Mouse (Mus musculus) lung, adult 2 months (tissue): ENCODE measurements around the gene Cbx2.

Source experiments
- CTCF ChIP-seq: fragments of 200-500 bp; IDR thresholded peaks from 2 replicates; pipeline ENCODE4 v1.5.1; 2011; ENCODE audit warnings: mild to moderate bottlenecking, low read length, control low read depth; ENCODE audit not compliant: insufficient read depth
- POLR2A ChIP-seq: fragments of 200-500 bp; IDR thresholded peaks from 2 replicates; pipeline ENCODE4 v1.6.1; 2011; ENCODE audit warnings: low read depth, mild to moderate bottlenecking, control low read depth, low read length, borderline replicate concordance; ENCODE audit errors: extremely low read depth

- no peak for TF ChIP-seq POLR2A
- no peak for TF ChIP-seq CTCF
Observed at GRCm38 (mm10) chr11:119023616-119023980, 836 bp downstream of the Cbx2 start.
